Mouse (Mus musculus) limb, embryonic 10.5 days (tissue): ENCODE measurements around the gene Ntm. TPM values are rescaled to one million over a fixed set of nuclear protein-coding genes. Genes with fewer than 3 reads are reported as not detected.

Experiments used
- DNase-seq: peaks from one replicate; pipeline ENCODE4 v3.0.0-alpha.2; 2017; ENCODE audit warnings: low spot score
- H3K27ac ChIP-seq: fragments of 300-500 bp; sonication (generic); 2 replicates; pipeline ENCODE4 v1.5.1; 2016; ENCODE audit warnings: mild to moderate bottlenecking
- H3K27me3 ChIP-seq: fragments of 300-500 bp; sonication (generic); 2 replicates; pipeline ENCODE4 v1.6.1; 2016; ENCODE audit warnings: low read depth, mild to moderate bottlenecking; ENCODE audit not compliant: poor library complexity, severe bottlenecking
- H3K36me3 ChIP-seq: fragments of 300-500 bp; sonication (generic); 2 replicates; pipeline ENCODE4 v1.6.1; 2016; ENCODE audit warnings: mild to moderate bottlenecking, moderate library complexity
- H3K4me1 ChIP-seq: fragments of 300-500 bp; sonication (generic); 2 replicates; pipeline ENCODE4 v1.6.1; 2016
- H3K4me3 ChIP-seq: fragments of 300-500 bp; sonication (generic); 2 replicates; pipeline ENCODE4 v1.5.1; 2016; ENCODE audit warnings: mild to moderate bottlenecking, moderate library complexity
- H3K9me3 ChIP-seq: fragments of 300-500 bp; sonication (generic); replicated peaks from 2 replicates; pipeline ENCODE4 v1.6.1; 2016; ENCODE audit warnings: mild to moderate bottlenecking
- WGBS: fragments of 180-500 bp; shearing (Covaris S2); methylation state at CpG from one replicate; pipeline ENCODE4 v1.1.7; 2016; 5-methylcytosine and 5-hydroxymethylcytosine counted together
- polyA plus RNA-seq: library from polyadenylated mRNA; unstranded; fragments of >200 nt; fragmentation: Nextera tagmentation; extraction: Ambion mirVana; gene quantifications from 2 replicates; pipeline ENCODE4 v1.2.1, GENCODE M21; 2016

Gene Ntm
- polyA plus RNA-seq, 1 experiment from 2014 or later: 12.7 TPM

DNA sequence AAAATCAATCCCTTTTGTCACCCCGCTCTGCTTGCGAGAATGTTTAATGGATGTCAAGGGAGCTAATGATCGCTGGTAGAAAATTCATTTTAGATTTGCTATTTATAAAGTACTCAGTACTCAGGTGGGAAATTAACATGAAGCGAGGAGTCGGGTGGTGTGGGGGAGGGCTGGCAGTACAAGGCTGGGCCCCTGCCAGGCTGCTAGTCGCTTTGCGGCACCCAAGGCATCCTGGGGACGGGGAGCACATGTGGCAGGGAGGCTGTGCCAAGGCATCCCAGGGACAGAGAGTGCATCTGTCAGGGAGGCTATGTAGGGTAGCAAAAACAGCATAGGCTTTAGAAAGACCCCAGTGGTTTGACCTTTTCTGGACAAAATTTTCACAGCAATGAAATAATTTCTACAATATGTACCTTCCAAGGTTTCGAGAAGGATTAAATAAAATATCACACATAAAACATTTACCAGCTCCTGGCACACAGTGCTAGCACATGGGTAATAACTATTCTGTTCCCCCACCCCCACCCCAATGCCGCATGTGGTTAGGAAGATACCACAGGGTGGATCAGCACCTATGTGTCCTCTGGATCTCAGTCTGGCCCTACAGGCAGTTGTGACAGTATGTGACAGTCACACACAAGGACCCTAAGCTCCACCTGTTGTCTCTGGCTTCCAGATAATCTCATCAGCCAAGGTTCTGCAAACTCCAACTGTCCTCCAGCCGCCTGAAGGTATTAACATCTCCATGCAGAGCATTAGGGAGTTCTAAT, 20.6 kb downstream of the Ntm start:
- no peak overlapping the region for H3K27ac ChIP-seq
- H3K9me3 ChIP-seq: no peaks in the 10 kb centered on the region
- H3K27me3 ChIP-seq: peaks cover 20% of the 10 kb centered on the region
- no peak for DNase-seq
- no peaks in the 10 kb centered on the region for H3K36me3 ChIP-seq
- H3K4me1 ChIP-seq: peaks cover 15% of the 10 kb centered on the region
- WGBS: 66% methylated on average over 11 of the region's 11 CpGs
- H3K4me3 ChIP-seq: no peak overlapping the region

DNA sequence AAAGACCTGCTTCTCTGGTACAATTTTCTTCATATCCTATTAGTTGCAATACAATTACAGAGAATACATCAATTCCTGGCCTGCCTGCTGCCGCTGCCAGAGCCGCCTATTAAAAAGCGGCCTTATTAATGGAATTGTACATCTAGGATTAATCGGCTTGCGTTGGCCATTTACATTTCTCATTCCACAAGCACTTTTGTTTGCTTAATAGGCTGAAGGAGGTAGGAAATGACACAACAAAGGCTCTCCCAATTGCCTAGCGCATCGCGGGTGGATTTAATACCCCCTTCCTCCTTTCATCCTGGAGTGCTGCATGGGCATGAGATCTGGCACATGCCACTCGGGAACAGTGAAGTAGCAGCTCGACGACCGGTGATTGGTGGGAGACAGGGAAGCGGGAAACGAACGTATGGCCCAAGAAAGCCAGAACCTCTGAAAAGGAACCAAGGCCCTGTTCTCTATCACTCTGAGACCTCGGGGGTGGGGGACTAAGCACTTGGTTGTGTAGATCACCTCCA, 23.4 kb downstream of the Ntm start:
- H3K27me3 ChIP-seq: peaks cover 20% of the 10 kb centered on the region
- no peaks in the 10 kb centered on the region for H3K9me3 ChIP-seq
- no peak overlapping the region for H3K4me3 ChIP-seq
- peaks cover 22% of the 10 kb centered on the region for H3K4me1 ChIP-seq
- WGBS: 89% methylated on average over 16 of the region's 16 CpGs
- DNase-seq: no peak
- no peaks in the 10 kb centered on the region for H3K36me3 ChIP-seq
- no peak overlapping the region for H3K27ac ChIP-seq

DNA sequence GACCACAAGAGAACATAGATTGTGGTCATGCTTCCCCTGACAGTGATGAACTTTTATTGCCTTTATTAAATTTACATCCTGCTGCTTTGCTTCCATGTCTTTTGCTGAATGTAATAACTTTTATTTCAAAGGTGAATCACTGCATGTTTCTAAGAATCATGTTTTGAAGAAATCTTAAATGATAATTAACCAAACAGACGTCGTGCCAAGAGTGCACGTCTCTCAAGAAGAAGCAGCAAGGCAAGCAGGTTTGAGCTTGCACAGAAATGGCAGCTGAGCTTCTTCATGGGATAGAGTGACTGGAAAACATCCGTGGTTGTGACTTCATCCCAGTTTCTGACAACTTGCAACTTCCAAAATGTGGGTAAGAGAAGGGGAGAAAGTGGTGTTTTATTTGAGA, 34.1 kb downstream of the Ntm start:
- no peak overlapping the region for H3K4me3 ChIP-seq
- H3K4me1 ChIP-seq: peaks cover 18% of the 10 kb centered on the region
- H3K36me3 ChIP-seq: no peaks in the 10 kb centered on the region
- H3K27ac ChIP-seq: no peak overlapping the region
- H3K27me3 ChIP-seq: no peaks in the 10 kb centered on the region
- no peak for DNase-seq
- WGBS: 88% methylated on average over 4 of the region's 4 CpGs
- no peaks in the 10 kb centered on the region for H3K9me3 ChIP-seq

DNA sequence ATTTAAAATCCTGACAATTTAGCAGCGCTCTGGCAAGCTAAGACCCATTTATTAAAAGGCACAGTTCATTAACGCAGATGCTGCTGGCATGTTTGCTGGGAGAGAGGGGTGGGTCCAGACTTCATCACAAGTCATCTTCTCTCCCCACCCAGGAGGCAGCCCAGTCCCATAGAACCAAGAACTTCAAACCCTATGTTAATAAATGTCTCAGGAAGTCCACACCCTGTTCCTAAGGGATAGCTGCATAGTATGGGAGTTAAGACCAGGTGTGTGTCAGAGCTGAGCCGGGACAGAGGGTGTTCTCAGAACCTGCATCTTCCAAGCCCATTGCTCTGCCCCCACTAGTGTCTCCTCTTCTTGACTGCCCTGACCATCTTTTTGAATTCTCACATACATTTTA, 37.6 kb downstream of the Ntm start:
- H3K36me3 ChIP-seq: no peaks in the 10 kb centered on the region
- peaks cover 25% of the 10 kb centered on the region for H3K4me1 ChIP-seq
- no peaks in the 10 kb centered on the region for H3K9me3 ChIP-seq
- DNase-seq: no peak
- WGBS: 70% methylated on average over 3 of the region's 3 CpGs
- H3K4me3 ChIP-seq: no peak overlapping the region
- H3K27ac ChIP-seq: no peak overlapping the region
- H3K27me3 ChIP-seq: no peaks in the 10 kb centered on the region

DNA sequence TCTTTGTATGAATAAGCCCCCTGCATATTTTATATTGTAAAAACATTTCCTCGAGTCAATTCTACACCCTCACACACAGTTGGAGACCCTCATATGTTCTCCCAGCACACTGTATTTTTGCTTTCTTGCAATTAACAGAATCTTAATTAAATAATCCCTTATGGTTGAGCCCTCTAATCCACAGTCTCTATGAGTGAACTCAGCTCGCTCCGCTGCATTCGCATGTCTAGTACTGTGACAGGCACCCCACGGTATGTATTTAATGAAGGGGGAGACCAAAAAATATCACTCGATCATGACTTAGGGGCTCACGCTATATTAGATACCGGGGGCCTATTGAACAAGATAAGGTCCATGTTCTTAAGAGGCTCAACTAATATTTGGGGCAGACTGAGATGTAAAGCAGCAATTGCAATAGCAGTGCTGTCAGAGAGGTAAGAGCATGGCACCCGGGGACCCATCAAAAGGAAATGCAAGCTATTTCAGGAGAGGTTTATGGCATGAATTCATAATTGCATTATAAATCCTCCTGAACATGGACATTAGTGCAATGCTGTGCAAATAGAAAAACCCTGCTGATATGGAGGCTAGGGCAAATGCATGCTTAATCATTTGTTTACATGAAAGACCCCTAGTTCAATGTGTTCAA, 64.4 kb downstream of the Ntm start:
- H3K4me3 ChIP-seq: no peak overlapping the region
- H3K4me1 ChIP-seq: no peaks in the 10 kb centered on the region
- WGBS: 84% methylated on average over 9 of the region's 9 CpGs
- 0 out of 2 replicates have a peak, but pooled peaks cover 3% of the 10 kb centered on the region for H3K27me3 ChIP-seq
- no peak overlapping the region for H3K27ac ChIP-seq
- no peaks in the 10 kb centered on the region for H3K9me3 ChIP-seq
- no peaks in the 10 kb centered on the region for H3K36me3 ChIP-seq
- no peak for DNase-seq

DNA sequence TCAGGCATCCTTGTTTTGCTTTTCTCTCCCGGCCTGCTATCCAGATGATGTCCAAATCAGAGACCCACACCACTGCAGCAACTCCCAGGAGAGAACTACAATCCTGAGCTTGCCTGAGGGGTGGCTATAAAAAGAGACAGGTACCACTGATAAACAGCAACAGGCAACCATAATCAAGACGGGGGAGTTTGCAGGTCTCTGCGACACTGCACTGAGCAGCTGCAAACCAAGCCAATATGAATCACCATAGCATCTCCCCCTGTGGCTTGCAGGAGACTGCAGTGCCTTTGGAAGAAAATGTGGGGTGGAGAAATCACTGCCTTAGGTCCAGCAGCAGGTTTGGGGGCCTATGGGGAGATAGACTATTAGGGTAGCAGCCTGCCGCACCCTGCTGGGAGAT, 65.5 kb downstream of the Ntm start:
- Histone ChIP-seq H3K4me3 (no peak overlapping the region), H3K27me3 (0 out of 2 replicates have a peak, but pooled peaks cover 3% of the 10 kb centered on the region)

DNA sequence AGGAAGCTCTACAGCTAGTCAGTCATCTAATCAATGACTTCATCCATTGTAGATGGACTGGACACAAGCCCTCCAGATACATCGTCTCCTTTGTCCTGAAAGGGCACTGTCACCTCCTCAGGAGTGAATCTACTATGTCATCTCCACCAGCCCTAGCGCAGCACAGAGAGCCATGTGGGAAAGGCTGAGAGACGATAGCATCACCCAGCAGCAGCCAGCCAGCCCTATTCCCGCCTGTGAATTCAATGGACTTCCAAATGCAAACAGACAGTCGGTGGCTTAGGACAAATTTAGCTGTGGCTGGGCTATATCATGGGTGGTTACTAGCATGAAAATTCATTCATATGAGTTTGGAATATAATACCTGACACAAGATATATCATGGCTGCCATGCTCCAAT, 70.1 kb downstream of the Ntm start:
- H3K9me3 ChIP-seq: no peaks in the 10 kb centered on the region
- DNase-seq: no peak
- no peak overlapping the region for H3K27ac ChIP-seq
- H3K4me3 ChIP-seq: no peak overlapping the region
- no peaks in the 10 kb centered on the region for H3K36me3 ChIP-seq
- H3K4me1 ChIP-seq: no peaks in the 10 kb centered on the region
- 0 out of 2 replicates have a peak, but pooled peaks cover 3% of the 10 kb centered on the region for H3K27me3 ChIP-seq
- 82% methylated on average over 5 of the region's 5 CpGs for WGBS

More for the DNA sequence above, 65.5 kb downstream of the Ntm start:
- Histone ChIP-seq H3K27ac (no peak overlapping the region), H3K9me3 (no peaks in the 10 kb centered on the region), H3K4me1 (no peaks in the 10 kb centered on the region), H3K36me3 (no peaks in the 10 kb centered on the region)
- WGBS: 67% methylated on average over 4 of the region's 4 CpGs
- no peak for DNase-seq

DNA sequence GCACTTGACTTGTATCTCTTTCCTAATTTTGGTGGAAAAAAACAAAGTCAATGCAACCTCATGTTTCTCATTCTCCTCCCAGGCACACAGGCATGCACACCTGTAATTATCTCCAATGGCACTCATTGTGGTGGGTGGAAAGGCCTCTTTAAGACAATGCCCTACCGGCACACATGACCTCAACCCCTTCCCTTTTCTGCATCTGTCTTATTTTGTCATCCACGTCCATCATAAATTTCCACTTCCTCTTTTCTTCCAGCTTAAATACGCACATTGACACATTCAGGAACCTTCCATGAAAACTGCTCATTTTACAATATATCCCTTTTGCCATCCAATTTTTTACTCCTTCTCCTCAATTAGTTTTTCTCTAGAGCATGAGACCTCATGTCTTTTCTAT, 74.2 kb downstream of the Ntm start:
- Histone ChIP-seq H3K4me1 (no peaks in the 10 kb centered on the region), H3K36me3 (no peaks in the 10 kb centered on the region), H3K4me3 (no peak overlapping the region), H3K9me3 (no peaks in the 10 kb centered on the region), H3K27me3 (no peaks in the 10 kb centered on the region), H3K27ac (no peak overlapping the region)
- 92% methylated on average over 3 of the region's 3 CpGs for WGBS
- no peak for DNase-seq

DNA sequence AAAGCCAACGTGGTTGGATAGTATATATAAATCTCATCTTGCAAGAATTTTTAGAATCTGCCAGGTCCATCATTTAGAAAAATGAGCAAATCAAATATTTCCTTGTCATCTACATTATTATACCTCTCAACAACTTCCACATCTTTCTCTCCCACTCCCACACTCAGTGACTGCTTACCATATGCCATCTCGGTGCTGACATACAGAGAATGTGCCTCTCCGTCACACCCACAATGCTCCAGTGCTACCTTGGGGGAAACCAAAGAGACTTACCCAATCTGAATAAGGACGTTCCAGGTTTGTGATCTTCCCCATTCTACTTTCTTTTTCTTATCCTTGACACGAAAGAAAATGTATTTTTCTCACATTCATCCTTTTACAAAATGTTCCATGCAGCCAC, 75.0 kb downstream of the Ntm start:
- 86% methylated on average over 5 of the region's 5 CpGs for WGBS
- Histone ChIP-seq H3K27me3 (no peaks in the 10 kb centered on the region), H3K4me3 (no peak overlapping the region), H3K4me1 (no peaks in the 10 kb centered on the region), H3K9me3 (no peaks in the 10 kb centered on the region), H3K27ac (no peak overlapping the region), H3K36me3 (no peaks in the 10 kb centered on the region)
- no peak for DNase-seq

DNA sequence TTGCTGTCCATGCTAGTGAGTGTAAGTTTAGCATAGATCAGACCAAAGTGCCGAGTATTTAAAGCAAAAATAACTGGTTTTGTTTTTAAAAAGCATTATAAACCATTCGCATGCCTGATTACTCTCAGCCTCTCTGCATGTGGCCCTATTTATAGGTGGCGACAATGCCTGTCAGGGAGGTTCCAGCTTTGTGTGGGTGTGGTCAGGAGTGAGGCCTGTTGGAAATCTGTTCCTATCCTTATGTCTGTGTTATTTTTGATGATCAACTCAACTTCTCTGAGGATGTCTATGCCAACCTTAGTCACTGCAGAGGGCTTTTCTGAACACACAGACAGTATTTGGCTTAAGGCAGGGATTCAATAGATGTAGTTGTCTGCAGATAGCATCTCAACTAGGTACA, 78.9 kb downstream of the Ntm start:
- 77% methylated on average over 3 of the region's 3 CpGs for WGBS
- Histone ChIP-seq H3K27me3 (no peaks in the 10 kb centered on the region), H3K4me1 (no peaks in the 10 kb centered on the region), H3K27ac (no peak overlapping the region), H3K4me3 (no peak overlapping the region), H3K36me3 (no peaks in the 10 kb centered on the region), H3K9me3 (no peaks in the 10 kb centered on the region)
- DNase-seq: no peak

DNA sequence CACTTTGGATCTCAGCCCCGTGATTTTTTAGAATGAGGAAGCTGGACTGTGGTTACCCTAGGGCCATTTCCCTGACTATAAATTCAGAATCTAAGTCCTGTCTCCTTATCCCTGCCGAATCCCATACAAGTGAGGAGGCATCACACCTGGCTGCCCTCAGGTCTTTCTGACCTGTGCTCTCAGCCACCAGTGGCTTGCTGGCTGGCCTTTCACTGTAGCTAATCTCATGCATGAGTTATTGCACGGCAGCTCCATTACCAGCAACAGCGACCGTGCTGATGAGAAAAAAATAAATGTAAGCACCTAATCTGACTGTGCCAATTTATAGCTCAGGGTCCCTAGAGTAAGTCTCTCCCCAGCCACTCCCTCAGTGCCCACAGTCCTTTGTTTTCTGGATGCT, 81.3 kb downstream of the Ntm start:
- 0 out of 2 replicates have a peak, but pooled peaks cover 6% of the 10 kb centered on the region for H3K27me3 ChIP-seq
- no peak overlapping the region for H3K27ac ChIP-seq
- H3K9me3 ChIP-seq: no peaks in the 10 kb centered on the region
- H3K4me1 ChIP-seq: no peaks in the 10 kb centered on the region
- WGBS: 82% methylated on average over 5 of the region's 5 CpGs
- DNase-seq: no peak
- no peak overlapping the region for H3K4me3 ChIP-seq
- no peaks in the 10 kb centered on the region for H3K36me3 ChIP-seq

DNA sequence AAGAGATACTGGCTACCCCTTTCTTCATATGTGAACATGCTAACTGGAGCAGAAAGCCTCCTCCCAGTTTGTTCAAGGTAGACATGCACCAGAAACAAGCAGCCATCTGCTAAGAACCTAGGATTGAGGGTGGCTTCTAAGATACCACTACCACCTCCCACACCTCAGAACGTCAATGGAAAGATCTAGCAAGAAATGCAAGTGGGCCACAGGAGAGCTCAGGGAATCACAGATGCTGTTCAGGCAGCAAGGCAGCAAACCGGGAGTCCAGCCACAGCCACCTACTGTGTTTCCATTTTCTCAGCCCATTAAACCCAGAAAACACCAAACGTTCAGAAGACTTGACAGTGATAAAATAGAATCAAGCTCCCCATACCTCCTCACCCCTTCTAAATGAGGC, 85.4 kb downstream of the Ntm start:
- Histone ChIP-seq H3K4me3 (no peak overlapping the region), H3K9me3 (no peaks in the 10 kb centered on the region), H3K27ac (no peak overlapping the region), H3K27me3 (0 out of 2 replicates have a peak, but pooled peaks cover 6% of the 10 kb centered on the region), H3K36me3 (no peaks in the 10 kb centered on the region), H3K4me1 (no peaks in the 10 kb centered on the region)
- WGBS: 66% methylated on average over 3 of the region's 3 CpGs
- DNase-seq: no peak

DNA sequence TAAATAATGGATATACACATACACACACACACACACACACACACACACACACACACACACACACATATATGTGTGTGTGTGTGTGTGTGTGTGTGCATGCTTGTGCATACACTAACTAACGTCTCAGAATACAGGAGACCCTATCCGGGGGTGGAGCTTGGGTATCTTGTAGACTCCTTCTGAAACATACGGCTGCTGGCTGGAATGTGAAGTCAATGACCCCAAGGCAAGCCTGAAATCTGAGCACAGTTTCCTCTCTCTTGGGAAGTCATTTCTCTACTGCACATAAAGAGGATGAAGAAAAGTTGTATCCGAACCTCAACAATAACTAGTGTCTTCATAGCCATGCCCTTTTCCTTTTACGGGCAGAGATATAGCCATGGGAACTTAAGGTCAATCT, 95.2 kb downstream of the Ntm start:
- 63% methylated on average over 5 of the region's 5 CpGs for WGBS
- peaks cover 38% of the 10 kb centered on the region for H3K4me1 ChIP-seq
- no peaks in the 10 kb centered on the region for H3K36me3 ChIP-seq
- H3K27ac ChIP-seq: no peak overlapping the region
- no peak for DNase-seq
- no peak overlapping the region for H3K4me3 ChIP-seq
- H3K9me3 ChIP-seq: no peaks in the 10 kb centered on the region
- H3K27me3 ChIP-seq: no peaks in the 10 kb centered on the region
